Mouse (Mus musculus) liver, adult 2 months (tissue): Measurements from ENCODE around the gene Fyb. TPM values are rescaled to one million over a fixed set of nuclear protein-coding genes. Genes with fewer than 3 reads are reported as not detected.

Experiments used
- DNase-seq: peaks from one replicate; pipeline ENCODE4 v3.0.0-alpha.2; 2011; ENCODE audit warnings: low read depth, low spot score; ENCODE audit errors: extremely low read depth
- H3K27ac ChIP-seq: fragments of 200-500 bp; replicated peaks from 2 replicates; pipeline ENCODE4 v1.5.1; 2012; ENCODE audit warnings: low read depth, mild to moderate bottlenecking, control low read depth, inconsistent platforms, low read length; ENCODE audit not compliant: insufficient read depth
- H3K27me3 ChIP-seq: fragments of 200-500 bp; 2 replicates; pipeline ENCODE4 v1.6.1; 2012; ENCODE audit warnings: mild to moderate bottlenecking, moderate library complexity, low read length, inconsistent platforms; ENCODE audit not compliant: control insufficient read depth, insufficient read depth
- H3K36me3 ChIP-seq: fragments of 200-500 bp; 2 replicates; pipeline ENCODE4 v1.6.1; 2012; ENCODE audit warnings: low read length, inconsistent platforms; ENCODE audit not compliant: control insufficient read depth, insufficient read depth
- H3K4me1 ChIP-seq: fragments of 200-500 bp; 2 replicates; pipeline ENCODE4 v1.6.1; 2011; ENCODE audit warnings: low read length; ENCODE audit not compliant: control insufficient read depth, insufficient read depth
- H3K4me3 ChIP-seq: fragments of 200-500 bp; 2 replicates; pipeline ENCODE4 v1.5.1; 2011; ENCODE audit warnings: low read depth, mild to moderate bottlenecking, control low read depth, low read length, moderate library complexity; ENCODE audit not compliant: insufficient read depth
- H3K79me2 ChIP-seq: fragments of 200-500 bp; 2 replicates; pipeline ENCODE4 v1.6.1; 2012; ENCODE audit warnings: inconsistent platforms, mild to moderate bottlenecking, low read length, moderate library complexity; ENCODE audit not compliant: control insufficient read depth, insufficient read depth
- H3K9ac ChIP-seq: fragments of 200-500 bp; 2 replicates; pipeline ENCODE4 v1.6.1; 2012; ENCODE audit warnings: low read depth, mild to moderate bottlenecking, control low read depth, inconsistent platforms, low read length
- CTCF ChIP-seq: fragments of 200-500 bp; IDR thresholded peaks from 2 replicates; pipeline ENCODE4 v1.5.1; 2011; ENCODE audit warnings: low read depth, low read length, control low read depth
- POLR2A ChIP-seq: fragments of 200-500 bp; IDR thresholded peaks from 2 replicates; pipeline ENCODE4 v1.6.1; 2011; ENCODE audit warnings: low read length, control low read depth; ENCODE audit not compliant: insufficient read depth; ENCODE audit errors: extremely low read depth
- WGBS: fragments of 180-500 bp; shearing (Covaris S2); methylation state at CpG from one replicate; pipeline ENCODE4 v1.1.7; 2018; 5-methylcytosine and 5-hydroxymethylcytosine counted together
- polyA plus RNA-seq: library from polyadenylated mRNA; depleted of rRNA; stranded (reverse); fragments of >200 nt; gene quantifications from 2 replicates; pipeline ENCODE4 v1.2.3, GENCODE M21; 2012; rRNA removed
- total RNA-seq: library from RNA; depleted of rRNA; stranded (reverse); fragments of >200 nt; gene quantifications from 2 replicates; pipeline ENCODE4 v1.2.3, GENCODE M21; 2014; rRNA removed

Fyb gene
- total and polyA plus RNA-seq, 2 experiments: 42.3 to 98.2 TPM

DNA sequence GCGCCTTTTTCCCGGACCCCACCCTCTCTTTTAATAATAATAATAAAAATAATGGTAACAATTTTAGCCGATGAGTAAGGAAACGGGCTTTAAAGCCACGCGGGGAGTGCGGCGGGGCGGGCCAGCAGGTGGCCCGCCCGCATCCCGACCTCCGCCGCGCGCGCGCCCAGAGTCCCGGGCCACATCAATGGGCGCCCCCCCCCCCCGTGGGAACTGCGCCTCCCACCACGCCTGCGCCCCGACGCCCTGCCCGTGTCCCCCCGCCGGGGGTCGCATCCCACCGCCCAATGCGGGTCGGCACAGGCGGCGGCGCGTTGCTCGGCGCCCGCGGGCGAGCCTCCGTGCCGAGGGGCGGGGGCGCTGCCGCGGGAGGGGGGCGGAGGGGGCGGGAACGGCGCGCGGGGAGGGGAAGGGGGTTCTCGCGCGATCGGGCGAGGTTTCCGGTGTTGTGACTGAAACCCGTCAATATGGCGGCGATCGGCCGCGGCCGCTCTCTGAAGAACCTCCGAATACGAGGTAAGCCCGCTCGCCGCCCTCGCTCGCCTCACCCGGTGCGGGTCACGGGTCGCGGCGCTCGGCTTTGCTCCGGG lies 185.4 kb downstream of the Fyb start, which contains the start of gene Rictor:
Rictor (plus strand) TSS at position 444 of the 590 bp plus-strand sequence.
- Histone ChIP-seq H3K36me3 (no peaks in the 10 kb centered on the region), H3K4me1 (peaks cover 14% of the 10 kb centered on the region; the same call in 1 of the 2 replicates), H3K9ac (peak within 1 kb of the TSS; percentile 96), H3K27ac (peak within 1 kb of the TSS; percentile 85), H3K79me2 (peaks cover 20% of the 10 kb centered on the region; the same call in 1 of the 2 replicates), H3K27me3 (no peaks in the 10 kb centered on the region), H3K4me3 (peak within 1 kb of the TSS; percentile 87)
- peak; percentile 55 for DNase-seq
- peak; percentile 82 for TF ChIP-seq POLR2A
- no peak for TF ChIP-seq CTCF
- 2% methylated on average over 56 of the region's 82 CpGs for WGBS

DNA sequence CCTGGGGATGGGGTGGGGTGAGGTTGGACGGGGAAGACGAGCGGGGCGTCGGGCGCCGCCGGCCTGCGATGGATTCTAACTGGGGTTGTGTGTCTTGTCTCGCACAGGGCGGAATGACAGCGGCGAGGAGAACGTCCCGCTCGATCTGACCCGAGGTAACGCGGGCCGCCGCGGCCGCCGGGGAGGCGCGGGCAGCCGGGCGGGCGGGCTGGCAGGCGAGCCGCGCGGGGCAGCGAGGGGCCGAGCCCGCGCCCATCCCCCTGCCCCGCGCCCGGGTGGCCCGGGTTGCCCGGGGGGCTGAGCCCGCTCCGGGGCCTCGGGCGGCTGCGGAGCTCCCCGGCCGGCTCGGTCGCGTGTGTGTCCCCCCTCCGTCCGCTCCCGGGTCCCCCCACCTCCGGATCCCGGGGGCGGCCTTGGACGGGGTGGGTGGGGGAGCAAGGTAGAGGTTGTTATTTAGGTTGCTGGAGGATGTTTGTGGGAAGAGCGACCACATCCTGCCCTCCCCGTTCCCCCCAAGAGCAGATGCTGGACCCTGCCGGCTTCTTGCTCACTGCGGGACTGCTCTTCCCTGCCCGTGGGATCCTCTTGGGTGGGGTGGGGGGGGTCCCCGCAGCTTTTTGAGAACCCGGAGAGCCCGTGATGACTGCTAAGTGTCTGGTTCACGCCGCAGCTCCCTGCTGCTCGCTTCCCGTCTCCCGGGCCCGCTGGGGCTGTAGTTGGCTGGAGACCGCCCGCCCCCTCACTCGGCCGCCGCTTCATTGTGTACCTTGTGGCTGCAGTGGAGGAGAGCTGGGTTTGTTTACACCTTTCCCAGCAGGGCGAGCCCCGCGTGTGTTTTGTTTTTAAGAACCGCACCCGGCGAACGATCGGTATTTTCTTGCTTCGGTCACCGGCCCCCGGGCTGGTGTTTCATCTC lies 186.1 kb downstream of the Fyb start:
- no peak for TF ChIP-seq CTCF
- no peak for TF ChIP-seq POLR2A
- H3K4me3 ChIP-seq: peak overlapping the region; percentile 87
- DNase-seq: peak; percentile 33
- H3K9ac ChIP-seq: peak overlapping the region; percentile 96
- no peaks in the 10 kb centered on the region for H3K36me3 ChIP-seq
- H3K4me1 ChIP-seq: peaks cover 20% of the 10 kb centered on the region; the same call in 1 of the 2 replicates
- H3K79me2 ChIP-seq: peaks cover 23% of the 10 kb centered on the region; the same call in 1 of the 2 replicates
- WGBS: under 1% methylated on average over 87 of the region's 89 CpGs
- H3K27ac ChIP-seq: peak overlapping the region; percentile 45
- H3K27me3 ChIP-seq: no peaks in the 10 kb centered on the region

DNA sequence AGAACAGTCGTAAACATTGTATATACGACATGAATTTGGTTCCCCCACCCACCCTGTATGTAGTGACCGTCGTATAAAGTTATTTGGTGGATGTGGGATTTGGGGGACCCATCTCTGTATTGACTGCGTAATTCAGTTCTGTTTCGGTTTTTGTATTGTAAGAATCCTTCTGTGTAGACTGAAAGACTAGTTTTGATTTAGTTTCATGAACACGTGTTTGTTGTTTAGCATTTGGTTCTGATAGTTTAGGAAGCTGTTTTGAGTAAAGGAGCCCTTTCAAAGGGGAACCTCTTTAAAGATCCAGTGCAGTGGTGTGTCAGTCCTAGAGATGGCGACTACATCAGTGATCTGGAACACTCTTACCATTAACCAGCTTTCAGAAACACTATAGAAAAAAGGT lies 187.0 kb downstream of the Fyb start:
- Histone ChIP-seq H3K27me3 (no peaks in the 10 kb centered on the region), H3K36me3 (no peaks in the 10 kb centered on the region), H3K27ac (no peak overlapping the region), H3K9ac (no peak overlapping the region), H3K4me1 (peaks cover 21% of the 10 kb centered on the region), H3K79me2 (peaks cover 24% of the 10 kb centered on the region; the same call in 1 of the 2 replicates), H3K4me3 (peak overlapping the region; percentile 87; the same call in 1 of the 2 replicates)
- TF ChIP-seq CTCF (no peak), POLR2A (no peak)
- no peak for DNase-seq
- WGBS: 17% methylated on average over 8 of the region's 8 CpGs

DNA sequence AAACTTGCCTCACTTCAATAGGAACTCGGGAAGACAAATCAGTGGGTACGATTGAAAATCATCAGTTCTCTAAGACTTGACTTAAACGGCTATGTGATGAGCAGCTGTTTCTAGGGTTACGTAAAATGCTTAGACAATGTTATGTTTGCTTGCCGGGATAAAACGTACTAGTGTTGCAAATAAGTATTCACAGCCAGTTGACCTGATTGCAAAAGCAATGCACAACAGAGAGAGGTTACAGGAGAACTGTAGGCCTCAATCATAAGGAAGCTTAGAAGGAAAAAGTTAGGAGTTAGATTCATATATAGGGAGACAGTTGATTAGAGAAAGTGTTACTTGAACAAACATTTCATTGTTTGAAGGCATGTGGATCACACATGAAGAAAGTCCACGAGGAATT lies 187.7 kb downstream of the Fyb start:
- peaks cover 27% of the 10 kb centered on the region for H3K4me1 ChIP-seq
- no peak overlapping the region for H3K27ac ChIP-seq
- DNase-seq: peak; percentile 85
- H3K4me3 ChIP-seq: no peak overlapping the region
- no peaks in the 10 kb centered on the region for H3K36me3 ChIP-seq
- H3K9ac ChIP-seq: no peak overlapping the region
- 27% methylated on average over 7 of the region's 7 CpGs for WGBS
- H3K27me3 ChIP-seq: no peaks in the 10 kb centered on the region
- no peak for TF ChIP-seq POLR2A
- TF ChIP-seq CTCF: no peak
- H3K79me2 ChIP-seq: peaks cover 31% of the 10 kb centered on the region; the same call in 1 of the 2 replicates

DNA sequence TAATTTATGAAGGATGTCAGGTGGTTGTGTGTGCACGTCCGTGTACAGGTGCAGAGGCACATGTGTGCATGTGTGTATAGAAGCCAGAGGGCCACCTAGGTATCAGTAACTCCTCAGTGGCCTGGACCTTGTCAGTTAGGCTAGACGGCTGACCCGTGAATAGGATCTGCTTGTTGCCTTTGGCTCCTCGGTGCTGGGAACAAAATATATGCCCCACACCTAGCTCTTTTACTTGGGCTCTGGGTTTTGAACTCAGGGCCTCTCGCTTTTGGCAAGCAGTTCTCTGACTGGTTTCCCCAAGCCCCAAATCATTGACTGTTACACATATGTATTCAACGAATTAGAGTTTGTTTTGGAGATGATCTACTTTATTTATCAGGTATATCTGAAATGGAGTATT lies 188.6 kb downstream of the Fyb start:
- TF ChIP-seq CTCF (no peak), POLR2A (no peak)
- DNase-seq: no peak
- Histone ChIP-seq H3K27me3 (no peaks in the 10 kb centered on the region), H3K36me3 (no peaks in the 10 kb centered on the region), H3K4me3 (no peak overlapping the region), H3K79me2 (peaks cover 31% of the 10 kb centered on the region; the same call in 1 of the 2 replicates), H3K4me1 (peaks cover 29% of the 10 kb centered on the region), H3K9ac (no peak overlapping the region), H3K27ac (no peak overlapping the region)
- whole genome bisulfite sequencing: 60% methylated on average over 7 of the region's 7 CpGs

Other genes with a start within 250 kb of the Fyb start
- 7.9 and 8.9 TPM in 2 replicates for gene Dab2, start 223.1 kb upstream of the Fyb start, total RNA-seq
- gene Dab2, start 223.1 kb upstream of the Fyb start, polyA plus RNA-seq: 4.2 and 8.1 TPM in 2 replicates
- 259 and 275 TPM in 2 replicates for gene C9, start 77.5 kb upstream of the Fyb start, total RNA-seq
- gene C9, start 77.5 kb upstream of the Fyb start, polyA plus RNA-seq: 60.7 and 78.4 TPM in 2 replicates
- gene Rictor, start 185.5 kb downstream of the Fyb start, total RNA-seq: 21.5 and 23.3 TPM in 2 replicates
- 2.1 and 3.0 TPM in 2 replicates for gene Rictor, start 185.5 kb downstream of the Fyb start, polyA plus RNA-seq